Mouse (Mus musculus): ENCODE measurements around the gene Omg. TPM values are rescaled to one million over a fixed set of nuclear protein-coding genes. Genes with fewer than 3 reads are reported as not detected.

Gene Omg
- polyA plus RNA-seq, 1 experiment: 175 TPM

DNA sequence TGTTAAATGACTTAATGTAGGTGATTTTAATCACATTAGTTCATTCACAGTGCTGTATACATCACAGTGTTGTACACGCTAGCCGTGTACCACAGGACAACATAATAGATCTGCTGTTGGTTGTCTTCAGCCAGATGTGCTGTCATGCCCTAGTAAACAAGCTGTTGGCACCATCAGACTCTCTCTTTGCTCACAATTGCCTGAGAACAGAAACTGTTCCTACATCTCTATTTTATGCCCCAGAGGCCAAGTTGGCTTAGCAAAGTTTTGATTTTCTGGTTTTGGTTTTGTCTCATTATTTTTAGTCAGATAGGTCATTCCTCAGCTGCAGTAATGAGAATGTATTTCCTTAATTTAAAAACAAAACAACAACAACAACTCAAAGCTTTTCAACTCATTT is 25.9 kb upstream of the Omg start:
- TF ChIP-seq CTCF (IDR thresholded peaks at IDR 0.05; ENCODE audit: extremely low read depth, insufficient read depth, low read length) (no peak), POLR2A (IDR thresholded peaks at IDR 0.05; ENCODE audit: extremely low read depth, insufficient read depth, low read length) (no peak)
- H3K4me1 ChIP-seq (ENCODE audit: control insufficient read depth, insufficient read depth, low read length): peaks cover 4% of the 10 kb centered on the region
- no peak overlapping the region for H3K27ac ChIP-seq (ENCODE audit: insufficient read depth, low read length)
- peak overlapping the region; percentile 11; the same call in 1 of the 2 replicates for H3K4me3 ChIP-seq (ENCODE audit: insufficient read depth, low read length)

DNA sequence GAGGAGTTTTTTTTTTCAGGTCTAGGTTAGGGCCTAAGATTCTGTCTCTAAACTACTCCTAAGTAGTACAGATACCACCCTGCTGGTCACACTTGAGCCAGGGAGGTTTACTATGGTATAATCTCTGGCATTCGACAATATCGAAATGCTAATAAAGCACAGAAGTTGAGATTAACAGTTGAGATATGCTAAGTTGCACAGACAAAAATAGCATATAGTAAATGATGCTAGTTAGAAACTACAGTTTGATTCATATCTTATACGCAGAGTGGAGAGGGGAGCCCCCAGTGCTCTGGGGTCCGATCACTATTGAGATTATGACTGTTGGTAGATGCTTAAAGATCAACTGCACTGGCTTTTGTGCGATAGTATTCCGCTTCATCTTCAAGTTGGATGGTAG is 25.3 kb upstream of the Omg start:
- H3K4me1 ChIP-seq (ENCODE audit: control insufficient read depth, insufficient read depth, low read length): peaks cover 4% of the 10 kb centered on the region
- no peak overlapping the region for H3K27ac ChIP-seq (ENCODE audit: insufficient read depth, low read length)
- TF ChIP-seq CTCF (IDR thresholded peaks at IDR 0.05; ENCODE audit: extremely low read depth, insufficient read depth, low read length) (no peak), POLR2A (IDR thresholded peaks at IDR 0.05; ENCODE audit: extremely low read depth, insufficient read depth, low read length) (no peak)
- no peak overlapping the region; the same call in 1 of the 2 replicates for H3K4me3 ChIP-seq (ENCODE audit: insufficient read depth, low read length)

GRCm38 (mm10) chr11:79528601-79529000 is 24.7 kb upstream of the Omg start:
- TF ChIP-seq POLR2A (IDR thresholded peaks at IDR 0.05; ENCODE audit: extremely low read depth, insufficient read depth, low read length): no peak
- TF ChIP-seq CTCF (IDR thresholded peaks at IDR 0.05; ENCODE audit: extremely low read depth, insufficient read depth, low read length): no peak
- Histone ChIP-seq H3K4me3 (ENCODE audit: insufficient read depth, low read length) (no peak overlapping the region), H3K4me1 (ENCODE audit: control insufficient read depth, insufficient read depth, low read length) (peaks cover 7% of the 10 kb centered on the region), H3K27ac (ENCODE audit: insufficient read depth, low read length) (no peak overlapping the region)

DNA sequence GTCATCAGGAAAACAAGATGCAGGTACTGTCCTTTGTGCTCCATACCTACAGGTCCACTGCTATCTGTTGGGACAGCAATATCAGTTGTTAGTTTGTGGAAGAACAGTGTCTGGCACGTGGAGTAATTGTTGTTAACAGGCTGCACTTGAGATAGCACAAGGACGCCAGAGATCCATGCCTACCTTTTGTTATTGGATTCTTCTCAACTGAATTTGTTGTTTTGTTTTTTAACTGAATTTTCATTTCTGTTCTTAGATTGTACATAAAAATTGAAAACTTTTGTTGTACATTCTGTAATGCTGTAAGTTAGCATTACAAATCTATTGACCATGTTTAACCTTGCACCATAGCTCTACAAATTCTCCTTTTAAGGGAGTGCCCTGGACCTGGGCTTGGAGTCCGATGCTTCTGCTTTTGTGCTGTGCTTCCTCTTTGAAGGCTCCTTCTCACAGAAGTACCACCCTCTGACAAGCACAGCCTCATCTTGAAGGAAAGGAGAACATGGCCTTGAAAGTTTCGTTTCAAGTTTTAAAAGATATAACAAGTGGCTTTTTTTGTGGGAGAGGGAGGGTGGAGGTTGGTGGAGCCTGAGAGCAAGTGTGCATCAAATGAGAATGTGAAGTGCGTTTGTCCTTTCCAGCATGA is 24.0 kb upstream of the Omg start:
- no peak for TF ChIP-seq CTCF (IDR thresholded peaks at IDR 0.05; ENCODE audit: extremely low read depth, insufficient read depth, low read length)
- TF ChIP-seq POLR2A (IDR thresholded peaks at IDR 0.05; ENCODE audit: extremely low read depth, insufficient read depth, low read length): no peak
- Histone ChIP-seq H3K4me3 (ENCODE audit: insufficient read depth, low read length) (no peak overlapping the region), H3K27ac (ENCODE audit: insufficient read depth, low read length) (peak overlapping the region; percentile 68), H3K4me1 (ENCODE audit: control insufficient read depth, insufficient read depth, low read length) (peaks cover 7% of the 10 kb centered on the region)

DNA sequence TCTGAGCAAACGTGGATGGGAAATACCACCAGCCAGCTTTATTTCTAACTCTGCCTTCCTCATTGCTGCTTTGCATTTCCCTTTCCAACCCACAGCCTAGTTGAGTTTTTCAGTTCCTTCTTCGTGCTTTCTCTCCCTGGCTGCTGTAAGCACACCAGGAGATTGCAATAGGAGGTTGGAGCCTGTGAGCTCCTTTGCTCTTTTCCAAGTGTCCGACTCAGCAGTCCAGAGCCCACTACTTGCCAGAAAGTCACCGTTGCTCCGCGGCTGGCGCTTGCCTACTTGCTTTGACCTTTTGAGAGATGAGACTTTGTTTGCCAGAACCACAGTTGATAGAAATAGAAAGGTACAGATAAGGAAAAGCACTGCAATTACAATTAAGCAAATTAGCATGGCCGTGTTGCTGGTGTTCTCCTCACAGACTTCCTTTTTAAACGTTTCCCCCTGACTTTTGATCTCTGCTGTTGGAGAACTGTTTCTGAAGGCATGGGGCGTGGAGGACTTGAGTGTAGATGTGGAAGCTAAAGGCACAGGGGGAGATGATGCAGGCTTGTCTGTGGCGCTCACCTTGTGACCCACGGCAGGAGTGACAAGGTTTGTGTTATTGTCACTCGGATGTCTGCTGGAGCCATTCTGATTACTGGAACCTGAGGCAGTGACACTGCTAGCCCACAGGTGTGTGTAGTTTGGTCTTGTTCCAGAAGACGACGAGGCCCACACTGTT is 23.3 kb upstream of the Omg start:
- peaks cover 7% of the 10 kb centered on the region for H3K4me1 ChIP-seq (ENCODE audit: control insufficient read depth, insufficient read depth, low read length)
- H3K4me3 ChIP-seq (ENCODE audit: insufficient read depth, low read length): no peak overlapping the region
- TF ChIP-seq POLR2A (IDR thresholded peaks at IDR 0.05; ENCODE audit: extremely low read depth, insufficient read depth, low read length) (no peak), CTCF (IDR thresholded peaks at IDR 0.05; ENCODE audit: extremely low read depth, insufficient read depth, low read length) (no peak)
- H3K27ac ChIP-seq (ENCODE audit: insufficient read depth, low read length): peak overlapping the region; percentile 68

DNA sequence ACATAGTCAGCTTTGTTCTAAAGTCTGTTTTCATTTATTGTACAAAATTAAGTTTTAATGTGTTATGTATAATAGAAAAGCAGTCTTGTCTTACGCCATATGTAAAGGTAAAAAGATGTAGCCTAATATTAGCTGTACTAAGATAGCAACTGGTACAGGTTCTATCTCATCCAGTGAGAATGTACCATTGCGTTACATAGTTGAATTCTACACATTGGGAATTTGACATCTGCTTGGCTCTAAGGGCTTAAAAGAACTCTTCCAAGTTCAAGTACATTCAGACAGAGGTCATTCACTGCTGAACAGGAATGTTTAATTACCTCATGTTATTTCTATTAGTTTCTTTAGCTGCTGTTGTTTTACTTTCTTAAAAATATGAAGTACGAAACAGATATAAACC is 22.7 kb upstream of the Omg start:
- TF ChIP-seq CTCF (IDR thresholded peaks at IDR 0.05; ENCODE audit: extremely low read depth, insufficient read depth, low read length) (no peak), POLR2A (IDR thresholded peaks at IDR 0.05; ENCODE audit: extremely low read depth, insufficient read depth, low read length) (no peak)
- H3K27ac ChIP-seq (ENCODE audit: insufficient read depth, low read length): no peak overlapping the region; the same call in 1 of the 2 replicates

DNA sequence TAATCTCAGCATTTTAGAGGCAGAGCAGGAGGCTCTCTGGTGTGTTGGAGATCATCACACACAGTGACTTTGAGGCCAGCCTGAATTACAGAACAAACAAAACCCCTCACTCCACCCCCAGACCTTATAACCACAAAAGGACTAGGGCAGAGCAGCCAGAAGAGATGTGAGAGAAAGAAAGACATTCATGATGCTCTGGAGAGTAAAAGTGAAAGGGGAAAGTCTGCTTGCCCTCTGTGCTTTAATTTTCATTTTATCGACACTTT is 20.4 kb upstream of the Omg start:
- H3K4me1 ChIP-seq (ENCODE audit: control insufficient read depth, insufficient read depth, low read length): peaks cover 7% of the 10 kb centered on the region
- TF ChIP-seq CTCF (IDR thresholded peaks at IDR 0.05; ENCODE audit: extremely low read depth, insufficient read depth, low read length) (no peak), POLR2A (IDR thresholded peaks at IDR 0.05; ENCODE audit: extremely low read depth, insufficient read depth, low read length) (no peak)
- no peak overlapping the region for H3K27ac ChIP-seq (ENCODE audit: insufficient read depth, low read length)
- H3K4me3 ChIP-seq (ENCODE audit: insufficient read depth, low read length): no peak overlapping the region

More for the DNA sequence above, 22.7 kb upstream of the Omg start:
- Histone ChIP-seq H3K4me3 (ENCODE audit: insufficient read depth, low read length) (no peak overlapping the region), H3K4me1 (ENCODE audit: control insufficient read depth, insufficient read depth, low read length) (peaks cover 7% of the 10 kb centered on the region)

DNA sequence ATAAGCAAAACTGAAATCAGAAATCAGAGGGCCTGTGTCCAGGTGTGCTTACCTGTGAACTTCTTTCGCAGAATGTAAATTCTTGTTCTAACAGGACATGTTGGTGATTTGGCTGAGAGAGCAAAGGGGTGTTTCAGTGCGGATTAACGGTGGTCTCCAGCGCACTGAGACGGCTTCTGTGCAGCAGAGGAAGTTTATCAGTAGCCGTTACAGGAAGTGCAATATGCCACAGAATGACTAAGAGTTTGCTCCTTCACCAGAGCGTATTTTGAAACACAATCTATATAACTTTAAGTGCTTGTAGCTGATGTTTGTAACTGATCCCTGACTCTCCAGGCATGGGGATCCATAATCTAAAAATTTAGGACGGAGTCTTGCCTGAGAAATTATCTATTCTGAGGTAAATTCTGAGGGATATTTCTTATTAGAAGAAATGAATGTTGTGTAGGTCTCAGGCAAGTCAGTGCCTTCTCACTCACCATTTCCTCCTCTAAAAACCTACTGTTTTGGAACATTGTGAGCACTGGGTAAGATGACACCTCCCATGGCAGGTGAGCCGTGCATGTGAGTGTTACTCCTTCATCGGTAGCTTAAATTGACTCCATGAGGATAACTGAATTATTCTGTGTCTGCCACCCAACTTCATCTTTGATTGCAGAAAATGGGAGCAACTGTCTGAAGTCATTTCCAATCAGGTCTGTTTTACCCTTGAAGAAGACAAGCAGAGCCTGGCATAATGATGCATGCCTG is 19.9 kb upstream of the Omg start, which contains the start of gene Evi2b:
TSS of gene Evi2b (minus strand) at position 203 of the 750 bp plus-strand sequence.
- no peak within 1 kb of the TSS for H3K27ac ChIP-seq (ENCODE audit: insufficient read depth, low read length)
- TF ChIP-seq POLR2A (IDR thresholded peaks at IDR 0.05; ENCODE audit: extremely low read depth, insufficient read depth, low read length) (no peak), CTCF (IDR thresholded peaks at IDR 0.05; ENCODE audit: extremely low read depth, insufficient read depth, low read length) (no peak)
- H3K4me3 ChIP-seq (ENCODE audit: insufficient read depth, low read length): no peak within 1 kb of the TSS
- peaks cover 8% of the 10 kb centered on the region for H3K4me1 ChIP-seq (ENCODE audit: control insufficient read depth, insufficient read depth, low read length)

DNA sequence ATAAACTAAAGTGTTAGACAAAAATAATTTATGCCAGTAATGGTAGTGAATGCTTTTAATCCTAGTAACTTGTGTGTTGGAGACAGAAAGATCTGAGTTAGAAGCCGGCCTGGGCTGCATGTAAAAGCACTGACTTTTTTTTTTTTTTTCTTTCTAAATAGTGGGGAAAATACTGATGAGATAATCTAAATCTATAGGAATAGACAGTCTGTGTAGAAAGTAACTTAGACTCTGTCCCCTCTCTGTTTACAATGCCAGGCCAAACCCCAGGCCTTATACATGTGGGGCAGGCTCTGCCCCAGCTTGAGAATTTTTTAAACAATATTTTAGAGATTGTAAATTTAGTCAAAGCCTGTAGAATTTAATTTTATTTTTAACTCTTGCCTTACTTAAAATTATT is 19.1 kb upstream of the Omg start:
- H3K4me1 ChIP-seq (ENCODE audit: control insufficient read depth, insufficient read depth, low read length): peaks cover 8% of the 10 kb centered on the region

More for the DNA sequence above, 19.1 kb upstream of the Omg start:
- TF ChIP-seq CTCF (IDR thresholded peaks at IDR 0.05; ENCODE audit: extremely low read depth, insufficient read depth, low read length): no peak
- no peak for TF ChIP-seq POLR2A (IDR thresholded peaks at IDR 0.05; ENCODE audit: extremely low read depth, insufficient read depth, low read length)
- H3K4me3 ChIP-seq (ENCODE audit: insufficient read depth, low read length): no peak overlapping the region
- no peak overlapping the region for H3K27ac ChIP-seq (ENCODE audit: insufficient read depth, low read length)

Measured in cortical plate, adult 2 months (tissue).